Mouse (Mus musculus) brain, embryonic 14.5 days (tissue): ENCODE results near the gene Fmn2. TPM values are rescaled to one million over a fixed set of nuclear protein-coding genes. Genes with fewer than 3 reads are reported as not detected.

Experiments
- DNase-seq: peaks from one replicate; pipeline ENCODE4 v3.0.0-alpha.2; 2011; ENCODE audit warnings: low read depth
- CTCF ChIP-seq: fragments of 200-500 bp; IDR thresholded peaks from 2 replicates; pipeline ENCODE4 v1.5.1; 2012; ENCODE audit warnings: inconsistent platforms, mild to moderate bottlenecking, moderate library complexity, borderline replicate concordance; ENCODE audit not compliant: insufficient read depth, insufficient read length; ENCODE audit errors: extremely low read depth
- POLR2A ChIP-seq: fragments of 200-500 bp; IDR thresholded peaks from 2 replicates; pipeline ENCODE4 v1.6.1; 2012; ENCODE audit warnings: mild to moderate bottlenecking, inconsistent platforms, borderline replicate concordance; ENCODE audit not compliant: poor library complexity, insufficient read depth, insufficient read length, severe bottlenecking; ENCODE audit errors: extremely low read depth
- polyA plus RNA-seq: library from polyadenylated mRNA; depleted of rRNA; stranded (reverse); fragments of >200 nt; gene quantifications from 2 replicates; pipeline ENCODE4 v1.2.3, GENCODE M21; 2012

Fmn2 gene
- polyA plus RNA-seq, 1 experiment: 18.3 TPM

- DNase-seq: no peak
- no peak for TF ChIP-seq CTCF
- no peak for TF ChIP-seq POLR2A
These were observed 173.7 kb downstream of the Fmn2 start for GRCm38 (mm10) chr1:174675316-174675715.

DNA sequence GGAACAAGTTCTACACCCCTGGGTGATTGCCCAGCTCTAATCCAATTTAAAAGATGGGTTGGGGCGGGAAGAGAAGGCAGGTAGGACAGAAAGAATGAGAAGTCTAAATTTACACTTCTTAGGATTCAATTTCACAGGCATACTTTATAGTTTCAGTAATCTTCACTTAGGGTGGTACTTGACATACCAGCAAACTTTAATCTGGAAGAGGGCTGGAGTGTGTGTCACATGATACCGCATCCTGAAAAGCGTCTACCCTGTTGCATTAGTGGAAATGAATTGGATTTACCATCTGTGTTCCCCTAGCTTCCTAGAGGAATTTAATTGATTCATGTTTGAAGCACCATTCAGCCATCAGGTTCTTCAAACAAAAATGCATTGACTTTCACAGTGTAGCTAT is 174.6 kb downstream of the Fmn2 start:
- TF ChIP-seq POLR2A (no peak), CTCF (no peak)

GRCm38 (mm10) chr1:174677211-174677610 is 175.6 kb downstream of the Fmn2 start:
- no peak for DNase-seq
- TF ChIP-seq CTCF: no peak
- no peak for TF ChIP-seq POLR2A

More for the DNA sequence above, 174.6 kb downstream of the Fmn2 start:
- no peak for DNase-seq

GRCm38 (mm10) chr1:174689301-174689700 is 187.7 kb downstream of the Fmn2 start:
- TF ChIP-seq POLR2A (no peak), CTCF (no peak)
- no peak for DNase-seq

DNA sequence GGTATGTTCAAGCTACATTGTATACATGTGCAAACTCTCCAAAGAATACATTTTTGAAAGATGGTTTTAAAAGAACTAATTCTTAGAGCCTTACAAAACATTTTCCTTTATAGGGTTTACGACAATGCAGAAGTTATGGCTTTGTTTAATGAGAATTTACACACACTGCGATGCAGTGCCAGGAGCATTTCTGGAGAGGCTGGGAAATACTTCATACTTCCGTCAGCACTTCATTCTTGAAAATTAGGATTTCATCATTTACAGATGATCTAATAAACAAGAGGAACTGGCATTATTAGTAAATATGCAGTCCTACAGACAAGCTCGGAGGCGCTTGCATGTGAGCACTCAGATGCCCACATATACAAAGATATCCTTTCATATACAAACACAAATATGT is 199.2 kb downstream of the Fmn2 start:
- TF ChIP-seq POLR2A (no peak), CTCF (no peak)
- no peak for DNase-seq

- peak; percentile 63 for DNase-seq
These were observed 200.2 kb downstream of the Fmn2 start for GRCm38 (mm10) chr1:174701835-174702234.

DNA sequence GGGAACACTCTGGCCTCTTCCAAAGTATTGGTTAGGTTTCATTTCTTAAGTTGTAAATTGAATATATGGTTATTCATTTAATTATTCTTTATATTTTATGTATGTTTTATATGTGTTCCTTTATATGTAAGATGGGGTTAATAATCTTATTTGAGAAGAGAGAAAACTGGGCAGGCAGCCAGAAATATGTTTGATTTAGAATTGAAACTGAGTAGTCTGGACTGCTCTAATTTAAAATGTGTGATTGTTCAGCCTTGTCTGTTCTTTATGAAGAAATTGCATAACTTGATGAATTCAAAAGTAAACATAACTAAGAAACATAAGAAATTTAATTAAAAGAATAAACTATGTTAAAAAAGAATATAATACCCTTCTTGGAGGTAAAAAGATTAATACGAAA is 202.3 kb downstream of the Fmn2 start:
- peak; percentile 59 for DNase-seq
- TF ChIP-seq CTCF (no peak), POLR2A (no peak)

More at GRCm38 (mm10) chr1:174701835-174702234, 200.2 kb downstream of the Fmn2 start:
- TF ChIP-seq CTCF (no peak), POLR2A (no peak)

DNA sequence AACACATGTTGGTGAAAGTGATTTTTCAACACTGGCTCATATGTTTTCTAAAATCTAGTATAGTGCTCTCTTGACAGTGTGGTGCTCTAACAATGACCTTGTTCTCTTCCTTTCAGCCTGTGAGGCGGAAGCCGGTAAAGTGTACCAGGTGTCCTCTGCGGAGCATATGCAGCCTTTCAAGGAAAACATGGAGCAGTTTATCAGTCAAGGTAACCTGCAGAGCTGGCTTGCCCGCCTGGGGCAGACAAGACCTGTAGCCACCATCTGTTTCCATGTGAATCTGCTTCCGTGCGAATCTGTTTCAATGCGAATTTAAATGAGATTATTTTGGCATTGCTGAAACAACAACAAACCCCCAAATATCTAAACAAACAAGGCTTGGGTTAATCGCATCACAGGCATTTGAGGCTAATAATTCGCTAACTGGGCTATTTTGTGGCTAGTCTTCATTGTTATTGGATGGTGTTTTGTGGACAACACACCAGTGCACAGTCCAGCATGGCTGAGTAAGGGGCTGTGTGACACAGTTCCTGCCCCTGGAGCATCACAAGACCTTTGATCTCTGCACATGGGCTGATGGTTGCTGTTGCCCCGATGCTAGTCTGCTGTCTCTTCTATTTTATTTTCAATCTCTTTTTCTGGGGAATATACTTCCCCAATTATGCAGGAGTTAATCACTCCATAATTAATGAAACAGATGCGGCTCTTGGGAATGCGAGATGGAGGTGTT is 218.3 kb downstream of the Fmn2 start:
- peak; percentile 23 for DNase-seq
- no peak for TF ChIP-seq POLR2A
- TF ChIP-seq CTCF: no peak

- TF ChIP-seq CTCF (no peak), POLR2A (no peak)
- DNase-seq: no peak
These were observed 227.1 kb downstream of the Fmn2 start for GRCm38 (mm10) chr1:174728771-174729170.

- no peak for DNase-seq
- no peak for TF ChIP-seq CTCF
- no peak for TF ChIP-seq POLR2A
These were observed 231.1 kb downstream of the Fmn2 start for GRCm38 (mm10) chr1:174732715-174733114.

DNA sequence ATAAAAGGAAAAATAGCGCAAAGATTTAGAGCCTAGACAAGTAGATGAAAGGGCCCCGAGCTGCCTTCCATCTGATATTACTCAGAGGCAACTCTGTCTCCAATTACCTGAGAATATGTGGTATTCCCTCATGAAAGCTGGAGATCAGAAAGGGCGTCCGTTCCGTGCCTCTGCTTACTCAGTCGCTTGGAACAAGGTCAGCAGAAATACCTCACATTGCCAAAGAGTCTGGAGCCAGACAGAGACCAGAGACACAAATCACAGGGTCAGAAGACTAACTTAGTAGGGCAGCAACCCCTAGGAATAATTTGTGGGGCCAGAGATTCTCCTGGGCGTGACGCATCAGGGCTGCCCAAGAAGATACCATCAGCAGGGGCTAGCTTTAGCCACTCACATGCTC is 237.3 kb downstream of the Fmn2 start:
- TF ChIP-seq POLR2A (no peak), CTCF (no peak)
- DNase-seq: no peak

- TF ChIP-seq POLR2A (no peak), CTCF (no peak)
- DNase-seq: no peak
These were observed 241.0 kb downstream of the Fmn2 start for GRCm38 (mm10) chr1:174742667-174743066.
